Mouse (Mus musculus): Measurements from ENCODE around the gene Gfer.
"Not testable (repeated sequence)": the region's sequence is repeated elsewhere in the genome, so short reads cannot be mapped to it uniquely, and the experiment has no call there.

The Gfer gene

DNA sequence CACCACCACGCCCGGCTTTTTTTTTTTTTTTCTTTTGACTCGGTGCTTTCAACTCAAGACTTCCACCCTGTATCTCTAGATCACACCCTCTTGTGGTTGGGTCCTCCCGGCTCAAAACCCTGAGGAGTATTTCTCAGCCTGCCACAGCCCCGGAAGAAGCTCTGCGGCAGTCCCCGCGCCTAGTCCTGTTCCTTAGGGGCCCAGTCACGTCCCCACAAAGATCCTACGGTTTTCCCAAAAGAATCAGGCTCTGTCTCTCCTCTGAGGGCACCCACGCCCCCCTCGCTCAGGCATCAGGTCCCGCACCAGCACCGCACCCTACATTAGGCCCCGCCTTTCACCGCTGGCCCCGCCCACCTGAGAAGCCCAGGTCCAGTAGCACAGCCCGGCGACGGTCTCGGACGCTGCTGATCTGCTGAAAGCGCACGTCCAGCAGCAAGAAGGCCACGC is 8.8 kb downstream of the Gfer start:
- no peak for DNase-seq (ENCODE audit: low read depth)

DNA sequence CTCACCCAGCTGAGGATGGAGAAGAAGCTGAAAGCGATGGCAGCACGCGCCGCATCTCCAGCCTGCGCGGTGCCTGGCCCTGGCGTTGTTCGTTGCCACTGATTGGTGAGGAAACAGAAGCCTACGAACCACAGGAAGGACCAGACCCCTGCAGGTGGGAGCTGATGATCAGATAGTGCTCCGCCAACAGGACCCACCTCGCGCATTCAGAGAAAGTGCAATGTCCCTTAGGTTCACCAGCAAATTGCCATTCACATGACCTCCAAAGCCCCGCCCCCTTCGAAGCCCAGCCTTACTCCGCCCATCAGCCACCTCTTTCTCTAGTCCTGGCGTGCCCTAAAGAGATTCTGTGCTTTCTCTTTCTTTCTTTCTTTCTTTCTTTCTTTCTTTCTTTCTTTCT is 9.4 kb downstream of the Gfer start:
- no peak for DNase-seq (ENCODE audit: low read depth)

DNA sequence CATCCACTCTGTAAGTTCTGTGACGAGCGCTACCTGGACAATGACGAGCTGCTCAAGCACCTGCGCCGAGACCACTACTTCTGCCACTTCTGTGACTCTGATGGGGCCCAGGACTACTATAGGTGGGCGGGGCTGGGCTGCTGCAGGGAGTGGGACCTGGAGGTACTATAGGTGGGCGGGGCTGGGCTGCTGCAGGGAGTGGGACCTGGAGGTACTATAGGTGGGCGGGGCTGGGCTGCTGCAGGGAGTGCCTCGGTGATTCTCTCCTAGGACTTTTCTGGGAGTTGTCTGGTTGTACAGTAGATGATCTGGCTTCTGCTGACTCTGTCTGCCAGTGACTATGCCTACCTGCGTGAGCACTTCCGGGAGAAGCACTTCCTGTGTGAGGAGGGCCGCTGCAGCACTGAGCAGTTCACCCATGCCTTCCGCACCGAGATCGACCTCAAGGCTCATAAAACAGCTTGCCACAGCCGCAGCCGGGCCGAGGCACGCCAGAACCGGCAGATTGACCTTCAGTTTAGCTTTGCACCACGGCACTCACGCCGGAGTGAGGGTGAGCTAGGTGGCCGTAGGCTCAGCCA is 18.4 kb downstream of the Gfer start:
- DNase-seq (ENCODE audit: low read depth) = no peak

DNA sequence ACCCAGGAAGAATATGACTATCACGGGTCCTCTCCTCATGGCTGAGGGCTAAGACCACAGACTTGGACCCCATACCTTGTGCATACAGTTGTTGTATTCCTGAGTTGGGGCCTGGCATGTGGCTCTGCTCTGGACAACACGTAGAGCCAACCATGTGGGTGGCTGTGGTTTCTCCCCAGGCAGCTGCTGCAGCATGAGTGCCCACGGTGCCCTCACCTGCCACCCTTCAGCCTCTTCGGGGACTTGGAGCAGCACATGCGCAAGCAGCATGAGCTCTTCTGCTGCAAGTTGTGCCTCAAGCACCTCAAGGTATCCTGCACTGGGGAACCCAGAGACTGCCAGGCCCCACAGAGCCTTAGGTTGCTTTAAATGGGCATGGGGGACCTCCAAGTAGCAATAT is 19.1 kb downstream of the Gfer start:
- no peak for DNase-seq (ENCODE audit: low read depth)

DNA sequence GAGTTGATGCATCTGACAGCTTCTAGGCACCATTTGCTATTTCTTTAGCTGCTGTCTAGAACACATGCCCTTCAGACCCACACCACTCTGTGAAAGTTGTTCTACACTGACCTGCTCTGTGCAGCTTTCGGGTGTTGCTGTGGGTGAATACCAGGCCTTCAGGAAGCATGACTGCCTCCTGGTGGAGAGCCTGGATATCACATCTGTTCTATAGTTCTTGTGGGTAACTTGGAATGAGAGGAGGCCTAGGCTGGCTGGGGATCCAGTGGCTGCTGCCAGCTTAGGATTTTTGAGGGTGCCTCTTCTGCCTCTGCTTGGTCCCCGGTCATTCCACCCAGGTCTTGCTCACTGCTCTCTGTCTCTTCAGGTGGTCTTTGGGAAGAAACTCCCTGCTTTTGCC is 19.8 kb downstream of the Gfer start:
- no peak for DNase-seq (ENCODE audit: low read depth)

DNA sequence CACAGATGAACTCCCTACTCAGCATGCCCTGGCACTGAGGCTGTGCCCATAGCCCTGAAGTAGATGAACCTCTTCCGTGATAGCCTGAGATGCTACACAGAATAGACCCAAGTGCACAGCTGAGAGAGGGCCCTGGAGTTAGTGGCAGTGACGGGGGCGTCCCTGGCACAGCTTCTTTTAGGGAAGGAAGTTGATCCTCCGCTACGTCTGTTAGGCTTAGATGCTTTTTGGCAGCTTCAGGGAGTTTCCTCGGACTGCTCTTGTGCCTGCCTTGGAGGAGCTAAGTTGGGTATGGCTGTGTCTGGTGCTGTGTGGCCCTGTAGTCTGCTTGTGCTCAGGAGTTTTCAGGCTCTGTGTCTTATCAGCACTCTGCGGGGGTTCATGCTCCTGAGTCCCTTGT is 21.7 kb downstream of the Gfer start:
- no peak for DNase-seq (ENCODE audit: low read depth)

DNA sequence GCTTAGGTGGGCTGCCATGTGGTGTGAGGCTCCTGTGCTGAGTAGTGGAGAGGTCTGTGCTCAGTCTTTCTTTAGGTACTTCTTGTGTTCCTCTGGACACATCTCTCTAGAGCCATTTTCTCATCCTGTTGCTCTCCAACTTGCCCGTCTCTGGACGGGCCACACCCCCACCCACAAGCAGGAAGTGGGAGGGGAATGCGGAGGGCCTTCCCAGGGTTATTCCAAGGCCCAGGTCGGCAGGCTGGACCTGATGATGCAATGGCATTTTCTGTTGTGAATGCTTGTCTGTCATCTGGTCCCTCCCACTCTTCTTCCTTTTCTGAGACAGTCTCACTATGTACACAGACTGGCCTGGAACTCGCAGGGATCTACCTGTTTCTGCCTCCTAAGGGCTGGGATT is 23.8 kb downstream of the Gfer start:
- DNase-seq (ENCODE audit: low read depth) = peak; percentile 40

DNA sequence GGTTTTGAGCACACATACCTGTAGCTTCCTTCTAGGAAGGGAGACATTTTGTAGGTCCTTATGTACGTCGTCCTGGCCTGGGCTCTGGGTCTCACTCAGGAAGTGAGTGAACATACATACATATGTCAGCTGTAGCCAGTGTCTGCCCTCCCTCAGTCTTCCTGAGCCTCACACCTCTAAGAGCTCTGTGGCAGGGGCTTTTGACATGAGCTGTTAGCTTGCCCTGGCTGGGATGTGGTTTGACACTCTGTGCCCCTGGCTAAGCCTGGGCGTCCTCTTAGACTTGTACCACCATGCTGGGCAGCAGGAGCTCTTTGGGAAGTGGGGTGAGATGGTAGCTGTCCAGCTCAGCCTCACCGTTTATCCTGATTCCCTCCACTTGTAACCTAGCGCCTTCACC is 24.6 kb downstream of the Gfer start:
- DNase-seq (ENCODE audit: low read depth) = no peak

DNA sequence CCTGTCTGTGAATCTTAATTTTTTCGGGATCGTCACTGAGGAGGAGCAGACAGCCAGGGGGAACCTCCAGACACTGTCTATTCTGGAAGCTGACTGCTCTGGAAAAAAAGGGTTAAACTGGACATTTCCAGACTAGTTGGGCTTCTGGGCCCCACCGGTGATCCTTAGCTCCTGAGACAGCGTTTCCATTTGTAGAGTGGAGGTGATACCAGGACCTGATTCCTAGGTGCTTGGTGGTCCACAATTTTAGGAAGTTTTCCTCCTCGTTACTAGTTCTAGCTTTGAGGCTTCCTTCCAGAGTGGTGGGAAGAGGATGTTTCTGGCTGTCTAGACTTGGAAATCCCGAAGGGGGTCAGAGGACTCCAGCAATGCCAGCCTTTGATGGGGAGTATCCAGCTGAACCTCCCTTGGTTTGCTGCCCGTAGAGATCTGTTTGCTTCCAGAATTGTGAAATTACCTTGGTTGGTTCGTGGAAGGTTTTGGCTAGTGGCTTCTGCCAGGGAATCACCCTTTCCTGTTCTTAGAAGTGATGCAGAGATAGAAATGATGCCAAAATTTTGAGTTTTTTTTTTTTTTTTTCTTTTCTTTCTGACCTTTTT is 25.6 kb downstream of the Gfer start:
- no peak for DNase-seq (ENCODE audit: low read depth)

DNA sequence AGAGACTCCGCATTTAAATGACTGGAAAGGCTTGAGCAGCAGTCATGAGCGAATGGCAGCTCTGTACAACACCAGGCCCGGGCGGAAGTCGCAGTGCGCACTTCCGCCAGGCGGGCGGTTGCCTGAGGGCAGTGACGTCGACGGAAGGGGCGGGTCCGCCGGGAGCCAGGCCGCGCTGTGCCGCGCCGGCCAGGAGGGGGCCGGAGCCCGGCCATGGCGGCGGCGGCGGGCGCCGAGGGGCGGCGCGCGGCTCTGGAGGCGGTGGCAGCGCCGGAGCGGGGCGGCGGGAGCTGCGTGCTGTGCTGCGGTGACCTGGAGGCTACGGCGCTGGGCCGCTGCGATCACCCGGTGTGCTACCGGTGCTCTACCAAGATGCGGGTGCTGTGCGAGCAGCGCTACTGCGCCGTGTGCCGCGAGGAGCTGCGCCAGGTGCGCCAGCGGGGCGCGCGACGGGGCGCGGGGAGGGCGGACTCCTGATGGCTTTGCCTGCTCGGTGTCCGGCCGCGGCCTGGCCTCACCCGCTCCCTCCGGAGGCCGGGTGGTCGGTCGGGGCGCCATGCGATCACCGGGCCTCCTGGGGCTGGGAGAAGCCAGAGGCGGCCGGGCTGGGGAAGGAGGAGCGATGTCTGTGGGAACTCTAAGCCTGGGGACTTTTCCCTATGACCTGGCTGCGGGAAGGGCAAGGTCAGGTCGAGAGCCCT is 26.3 kb downstream of the Gfer start, which contains the start of gene Zfp598:
Gene Zfp598, plus strand, starts transcription at position 143 of the 701 bp plus-strand sequence.
- DNase-seq (ENCODE audit: low read depth) = peak; percentile 69

DNA sequence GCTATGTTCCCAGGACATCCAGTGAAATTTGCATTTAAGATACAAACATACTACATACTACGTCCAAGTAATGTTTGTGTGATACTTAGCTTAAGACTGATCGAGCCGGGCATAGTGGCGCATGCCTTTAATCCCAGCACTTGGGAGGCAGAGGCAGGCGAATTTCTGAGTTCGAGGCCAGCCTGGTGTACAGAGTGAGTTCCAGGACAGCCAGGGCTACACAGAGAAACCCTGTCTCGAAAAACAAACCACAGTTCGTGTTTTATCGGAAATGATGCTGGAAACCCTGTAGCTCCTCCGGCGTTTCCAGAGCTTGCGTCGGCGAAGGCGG is 26.8 kb downstream of the Gfer start:
- not testable (repeated sequence) for DNase-seq (ENCODE audit: low read depth)

DNA sequence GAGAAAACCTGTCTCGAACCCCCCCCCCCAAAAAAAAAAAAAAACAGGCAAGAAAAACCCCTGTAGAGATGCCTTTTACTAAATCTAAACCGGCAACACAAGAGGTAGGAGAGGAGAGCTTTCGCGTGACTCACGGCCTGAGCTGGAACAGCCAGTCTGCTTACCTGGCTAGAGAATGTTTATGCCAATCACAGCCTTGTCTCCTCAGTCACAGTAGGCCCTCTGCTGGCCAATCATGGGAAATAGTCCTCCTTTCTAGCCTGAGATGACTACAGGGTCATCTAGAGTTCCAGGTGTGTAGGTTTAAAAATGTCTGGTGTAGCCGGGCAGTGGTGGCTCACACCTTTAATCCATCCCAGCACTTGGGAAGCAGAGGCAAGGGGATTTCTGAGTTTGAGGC is 28.5 kb downstream of the Gfer start:
- no peak for DNase-seq (ENCODE audit: low read depth)

DNA sequence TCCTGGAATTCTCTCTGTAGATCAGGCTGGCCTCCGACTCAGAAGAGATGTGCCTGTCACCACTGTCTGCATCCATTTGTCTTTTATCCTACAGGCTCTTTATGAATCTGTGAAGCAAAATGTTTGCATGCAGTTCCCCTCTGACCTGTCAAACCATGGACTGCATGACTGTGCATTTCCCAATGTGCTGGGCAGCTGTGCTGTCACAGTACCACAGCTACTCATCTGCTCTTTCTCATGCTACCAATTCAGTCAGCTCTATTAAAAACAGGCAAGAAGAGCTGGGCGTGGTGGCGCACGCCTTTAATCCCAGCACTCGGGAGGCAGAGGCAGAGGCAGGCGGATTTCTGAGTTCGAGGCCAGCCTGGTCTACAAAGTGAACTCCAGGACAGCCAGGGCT is 28.9 kb downstream of the Gfer start:
- not testable (repeated sequence) for DNase-seq (ENCODE audit: low read depth)

DNA sequence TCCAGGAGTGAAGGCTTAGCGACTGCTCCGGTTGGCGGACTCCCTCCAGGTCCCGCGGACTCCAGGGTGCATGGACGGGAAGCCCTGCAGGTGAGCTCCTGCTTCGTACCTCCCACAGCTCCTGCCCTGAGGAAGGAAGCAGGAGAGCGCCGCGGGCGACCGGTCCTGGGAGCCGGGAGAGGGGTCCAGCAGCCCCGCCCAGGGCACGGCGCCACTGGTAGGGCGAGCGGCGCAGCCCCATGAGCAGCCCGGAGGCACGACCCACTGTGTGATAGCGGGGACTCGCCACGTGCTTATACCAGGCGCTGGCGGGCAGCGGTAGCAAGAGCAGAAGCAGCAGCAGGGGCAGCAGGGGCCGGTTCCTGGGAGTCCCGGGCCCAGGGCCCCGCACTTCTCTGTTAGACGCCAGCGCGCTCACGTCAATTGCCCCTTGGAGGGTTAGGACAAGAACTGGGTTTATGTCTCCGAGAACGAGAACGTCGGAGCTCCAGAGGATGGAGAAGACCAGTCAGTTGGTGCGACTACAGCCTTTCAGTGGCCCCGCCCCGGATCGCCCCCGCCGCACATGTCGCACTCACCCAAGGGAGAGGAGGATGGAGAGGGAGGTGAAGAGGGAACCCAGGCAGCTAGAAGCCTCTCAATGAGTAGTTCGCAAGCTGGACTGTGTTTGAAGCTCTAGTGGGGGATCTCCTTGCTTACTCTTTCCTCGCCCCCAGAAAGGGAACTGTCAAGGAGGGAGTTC is 37.8 kb downstream of the Gfer start, which contains the start of gene Npw:
Gene Npw, minus strand, starts transcription at position 441 of the 742 bp plus-strand sequence.
- no peak for DNase-seq (ENCODE audit: low read depth)

DNA sequence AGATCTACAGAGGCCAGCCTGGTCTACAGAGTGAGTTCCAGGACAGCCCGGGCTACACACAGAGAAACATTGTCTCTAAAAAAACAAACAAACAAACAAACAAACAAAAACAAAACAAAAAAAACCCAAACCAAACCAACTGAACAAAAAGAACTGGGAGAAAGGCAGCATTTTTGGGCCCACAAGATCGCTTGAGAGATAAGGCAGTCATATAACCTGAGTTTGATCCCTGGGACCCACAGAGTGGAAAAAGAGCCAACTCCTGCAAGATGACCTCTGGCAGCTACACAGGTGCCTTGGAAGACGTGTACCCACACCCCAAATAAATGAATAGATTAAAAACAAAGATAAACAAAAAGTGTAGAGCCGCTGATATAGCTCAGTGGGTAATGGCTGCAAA is 41.0 kb downstream of the Gfer start:
- no peak for DNase-seq (ENCODE audit: low read depth)

DNA sequence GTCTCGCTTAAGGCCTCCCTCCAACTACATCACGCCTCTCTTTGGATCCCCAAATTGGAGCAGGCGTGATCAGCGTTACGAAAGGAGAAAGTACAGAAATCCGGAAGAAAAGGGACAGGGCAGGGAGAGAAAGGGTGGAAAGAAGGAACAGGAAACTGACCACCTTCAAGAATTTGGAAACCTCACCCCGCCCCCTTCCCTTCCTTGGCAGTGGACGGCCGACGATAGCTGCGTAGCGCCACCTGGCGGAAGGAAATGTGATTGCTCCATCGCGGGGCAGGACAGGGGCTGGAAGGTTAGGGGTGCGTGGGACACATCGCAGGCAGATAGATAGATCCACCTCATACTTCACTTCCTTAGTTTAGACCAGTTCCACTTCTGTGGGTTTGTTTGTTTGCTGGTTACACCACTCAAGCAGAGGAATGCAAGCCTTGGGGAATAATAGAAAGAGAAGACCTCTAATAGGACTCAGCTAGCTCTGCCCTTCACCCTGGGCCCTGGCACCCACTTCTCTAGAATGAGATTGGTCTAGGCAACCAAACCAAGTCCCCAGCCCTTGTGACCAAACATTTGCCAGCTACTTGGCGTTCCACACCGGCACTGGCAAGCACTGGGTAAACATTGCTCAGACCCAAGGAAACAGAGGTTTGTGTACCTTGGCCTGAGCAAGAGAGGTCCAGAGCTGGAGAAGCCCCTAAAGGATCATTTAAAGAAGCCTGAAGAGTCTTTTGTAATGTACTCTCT is 41.8 kb downstream of the Gfer start:
- DNase-seq (ENCODE audit: low read depth) = no peak

DNA sequence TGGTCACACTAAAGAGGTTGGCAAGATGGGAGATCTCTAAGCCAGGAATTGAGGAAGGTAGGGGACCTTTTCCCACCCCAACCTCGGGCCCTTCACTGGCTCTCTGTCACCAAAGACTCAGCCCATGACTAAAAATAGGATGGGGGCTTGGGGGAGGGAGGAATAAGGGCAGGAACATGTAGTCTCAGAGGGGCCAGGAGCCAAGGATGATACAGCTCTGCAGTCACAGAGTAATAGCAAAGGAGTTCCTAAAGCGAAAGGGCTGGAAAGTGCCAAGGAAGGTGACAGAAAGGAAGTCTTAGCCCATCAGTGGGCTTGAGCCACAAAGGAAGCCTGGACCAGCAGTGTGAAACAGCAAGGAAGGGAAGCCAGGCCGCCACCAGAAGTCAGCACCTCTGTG is 44.1 kb downstream of the Gfer start:
- DNase-seq (ENCODE audit: low read depth) = no peak

DNA sequence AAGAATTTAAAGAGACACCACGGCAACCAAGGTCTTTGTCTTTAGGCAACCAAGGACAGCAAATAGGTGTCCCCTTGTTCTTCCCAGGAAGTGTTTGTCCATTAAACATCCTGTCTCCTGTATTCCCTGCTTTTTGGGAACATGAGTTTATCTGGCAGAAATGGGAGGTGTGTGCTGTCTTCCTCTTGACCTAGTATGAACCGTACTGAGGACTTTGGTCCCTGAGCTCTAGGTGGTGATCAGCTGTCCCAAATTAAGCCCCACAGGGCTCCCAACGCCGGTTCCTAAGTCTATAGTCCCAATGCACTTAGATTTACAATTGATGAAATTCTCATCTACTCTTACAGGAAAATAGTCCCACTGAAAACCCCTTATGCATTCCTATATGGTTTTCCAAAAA is 45.2 kb downstream of the Gfer start:
- no peak for DNase-seq (ENCODE audit: low read depth)

DNA sequence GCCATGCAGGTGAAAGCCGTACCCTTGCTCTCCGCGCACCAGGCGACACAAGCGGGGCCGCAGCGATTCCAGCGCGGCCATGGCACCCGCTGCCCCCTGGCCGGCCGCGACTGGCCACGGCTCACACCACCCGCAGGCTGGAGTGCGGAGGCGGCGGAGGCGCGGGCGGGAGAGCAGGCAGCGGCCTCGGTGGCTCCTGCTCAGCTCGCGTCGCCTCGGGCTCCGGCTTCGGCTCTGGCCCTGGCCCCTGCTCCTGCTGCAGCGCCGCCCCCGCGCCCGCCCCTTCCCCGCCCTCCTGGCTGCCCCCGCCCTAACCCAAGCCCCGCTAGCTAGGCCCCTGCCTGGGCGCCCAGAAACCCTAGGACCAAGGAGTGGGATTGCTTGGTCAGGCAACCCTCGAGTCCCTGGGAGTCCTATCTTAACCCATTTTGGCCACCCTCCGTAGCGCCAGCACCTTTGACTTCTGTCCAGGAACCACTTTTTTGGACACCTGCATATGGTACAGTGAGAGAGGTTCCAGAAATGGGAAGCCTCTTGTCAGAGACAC is 45.8 kb downstream of the Gfer start, which contains the start of gene Slc9a3r2:
Gene Slc9a3r2, minus strand, starts transcription at position 258 of the 547 bp plus-strand sequence.
- DNase-seq (ENCODE audit: low read depth) = no peak

DNA sequence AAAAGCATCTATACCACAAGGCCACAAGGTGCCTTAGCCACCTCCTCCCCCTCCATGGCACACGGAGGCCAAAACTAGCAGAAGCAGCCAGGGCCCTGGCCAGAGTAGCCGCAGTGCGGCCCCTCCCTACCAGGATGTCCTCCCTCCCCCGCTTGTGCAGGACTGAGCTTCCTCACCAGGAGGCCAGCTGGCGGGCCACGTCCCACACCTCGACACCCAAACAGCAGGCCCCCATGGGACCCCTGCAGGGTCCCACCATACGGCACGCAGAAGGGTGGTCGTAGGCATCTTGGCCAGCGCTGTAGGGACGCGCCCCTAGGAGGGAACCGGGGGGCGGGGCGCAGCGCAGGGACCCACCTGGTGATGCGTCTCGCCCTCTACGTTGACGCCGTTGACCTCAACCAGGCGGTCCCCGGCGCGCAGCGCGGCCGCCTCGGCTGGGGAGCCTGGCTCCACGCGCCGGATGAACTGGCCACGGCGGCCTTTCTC is 46.3 kb downstream of the Gfer start:
- DNase-seq (ENCODE audit: low read depth) = no peak

DNA sequence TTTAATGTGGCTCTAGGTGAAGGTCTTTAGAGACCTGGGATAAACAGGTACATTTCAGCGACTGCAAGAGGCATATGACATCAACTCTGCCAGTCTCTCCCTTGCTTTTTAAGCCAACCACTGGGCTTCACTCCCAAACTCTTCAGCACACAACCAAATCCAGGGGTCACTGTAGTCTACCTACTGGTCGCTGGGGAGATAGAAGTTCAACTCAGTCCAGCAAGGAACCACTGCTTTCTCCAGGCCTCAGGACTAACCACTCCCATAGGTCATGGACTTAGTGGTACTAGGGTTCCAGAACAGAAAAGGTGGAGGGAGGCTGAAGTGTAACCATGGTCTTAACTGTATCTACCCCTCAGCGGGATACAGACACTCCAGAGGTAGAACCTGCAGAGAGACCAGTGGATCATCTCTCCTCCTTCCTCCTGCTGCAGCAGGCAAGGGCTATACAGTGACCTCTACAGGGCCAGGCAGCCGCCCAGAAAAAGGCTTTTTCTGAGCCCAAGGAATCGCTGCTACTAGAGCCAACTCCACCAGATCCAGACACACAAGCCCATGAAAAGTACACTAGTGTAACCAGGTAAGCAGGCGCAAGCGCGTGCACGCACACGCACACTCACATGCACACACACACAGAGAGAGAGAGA is 47.1 kb downstream of the Gfer start:
- DNase-seq (ENCODE audit: low read depth) = no peak

Measured in fibroblast of lung, adult 2 months (primary cell).